Comparison of ENCODE assay signal across 27 mouse cellular contexts in the genomic region with DNA sequence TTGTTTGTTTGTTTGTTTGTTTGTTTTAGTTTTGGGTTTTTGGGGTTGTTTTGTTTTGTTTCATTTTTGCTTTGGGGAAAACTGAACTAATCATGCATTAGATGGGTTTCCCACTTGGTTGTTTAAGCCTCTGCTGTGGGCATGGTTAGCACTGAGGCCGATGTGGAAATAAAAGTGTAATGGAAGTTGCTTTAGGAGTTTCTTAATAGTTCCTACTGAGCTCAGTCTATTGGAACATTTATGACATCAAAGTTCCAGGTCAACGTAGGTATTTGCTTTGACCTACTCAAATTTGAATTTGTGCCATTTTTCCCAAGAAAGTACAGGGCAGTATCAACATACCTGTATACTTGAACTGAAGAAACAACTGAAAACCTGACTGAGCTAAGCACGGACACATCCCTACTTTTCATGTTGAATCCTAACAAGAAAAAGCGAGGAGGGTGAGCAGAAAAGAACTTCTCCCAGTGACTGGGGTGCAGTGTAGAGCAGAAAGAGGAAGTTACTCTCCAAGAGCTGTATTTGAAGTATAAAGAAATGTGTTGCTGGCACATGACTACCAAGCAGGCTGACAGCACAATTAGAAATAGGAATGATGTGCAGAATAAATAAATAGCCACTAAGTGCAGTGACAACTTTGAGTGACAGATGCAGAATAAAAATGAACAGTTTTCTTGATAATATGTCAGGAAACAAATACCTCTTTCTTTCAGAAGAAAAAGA.
DNase-seq lines count a peak whose midpoint lies in the region; ATAC-seq and TF ChIP-seq lines count a peak whose summit lies in the region.
"Had no signal": no experiment of that assay in that cellular context is flagged by ENCODE, and none has a peak within 500 bp of the region (broad histone marks: within the 10 kb centered on the region; RNA-seq: fewer than 3 reads in every experiment).

No protein-coding gene starts in this region.

- intact Hi-C loops in heart, adult 2 months (cut with DNase I), result no loop called here

- H3K36me3 ChIP-seq in heart, adult 2 months (ENCODE audit: control insufficient read depth, insufficient read depth, low read length), result no peaks in the 10 kb centered on the region
- H3K36me3 ChIP-seq in midbrain, embryonic 15.5 days (replicated peaks), result no peaks in the 10 kb centered on the region
- H3K36me3 ChIP-seq: forebrain, embryonic 10.5 days; hindbrain, embryonic 13.5 days; limb, embryonic 15.5 days; liver, embryonic 15.5 days; midbrain, embryonic 12.5 days; neural tube, embryonic 12.5 days had no signal

- 85% methylated on average over 4 of the region's 4 CpGs for WGBS in heart, adult 2 months
- WGBS in midbrain, embryonic 15.5 days, result 90% methylated on average over 4 of the region's 4 CpGs

- no peak overlapping the region for H3K9ac ChIP-seq in heart, adult 2 months (ENCODE audit: low read depth, low read length)
- no peak overlapping the region for H3K9ac ChIP-seq in midbrain, embryonic 15.5 days
- H3K9ac ChIP-seq: forebrain, postnatal 0 days; hindbrain, embryonic 13.5 days; limb, embryonic 15.5 days; liver, embryonic 15.5 days; midbrain, embryonic 12.5 days; neural tube, embryonic 12.5 days had no signal

- no peaks in the 10 kb centered on the region for H3K9me3 ChIP-seq in midbrain, embryonic 15.5 days
- H3K9me3 ChIP-seq: forebrain, embryonic 10.5 days; hindbrain, embryonic 13.5 days; limb, embryonic 15.5 days; liver, embryonic 15.5 days; midbrain, embryonic 12.5 days; neural tube, embryonic 12.5 days had no signal

- TF ChIP-seq CTCF in heart, adult 2 months (IDR thresholded peaks at IDR 0.05), result no peak

- H3K27ac ChIP-seq in heart, adult 2 months, result no peak overlapping the region
- H3K27ac ChIP-seq in midbrain, embryonic 15.5 days, result no peak overlapping the region
- H3K27ac ChIP-seq: forebrain, embryonic 10.5 days; hindbrain, embryonic 13.5 days; kidney, postnatal 0 days; left cerebral cortex, adult 2 months; limb, embryonic 15.5 days; liver, embryonic 15.5 days; midbrain, embryonic 12.5 days; neural tube, embryonic 12.5 days had no signal

- no peak for TF ChIP-seq POLR2A in heart, adult 2 months (IDR thresholded peaks at IDR 0.05; ENCODE audit: insufficient read depth, low read depth, low read length)

- ATAC-seq in common myeloid progenitor, adult 5-6 weeks (replicated peaks; ENCODE audit: low read depth, poor library complexity, severe bottlenecking), result peak; percentile 94
- ATAC-seq in monocyte, adult 5-6 weeks (replicated peaks; ENCODE audit: insufficient number of reproducible peaks, low FRiP score, low TSS enrichment, poor library complexity, severe bottlenecking), result peak; percentile 78
- ATAC-seq in midbrain, embryonic 15.5 days (replicated peaks), result no peak
- no peak for ATAC-seq in erythroblast, adult 5-6 weeks (replicated peaks; ENCODE audit: low FRiP score, poor library complexity, severe bottlenecking)
- ATAC-seq: forebrain, postnatal 0 days had no signal

- no peak overlapping the region for H3K4me3 ChIP-seq in heart, adult 2 months
- no peak overlapping the region for H3K4me3 ChIP-seq in midbrain, embryonic 15.5 days
- H3K4me3 ChIP-seq: forebrain, embryonic 10.5 days; hindbrain, embryonic 13.5 days; left cerebral cortex, adult 2 months; limb, embryonic 15.5 days; liver, embryonic 15.5 days; midbrain, embryonic 12.5 days; neural tube, embryonic 12.5 days had no signal

- no peak for TF ChIP-seq EP300 in heart, adult 2 months (IDR thresholded peaks at IDR 0.05; ENCODE audit: insufficient read depth, low read depth, low read length)

- no peaks in the 10 kb centered on the region for H3K79me2 ChIP-seq in heart, adult 2 months (replicated peaks; ENCODE audit: control insufficient read depth, insufficient read depth, low read length)

- no peak overlapping the region for H3K4me2 ChIP-seq in midbrain, embryonic 15.5 days
- H3K4me2 ChIP-seq: hindbrain, embryonic 13.5 days; limb, embryonic 15.5 days; liver, embryonic 15.5 days; midbrain, embryonic 12.5 days; neural tube, embryonic 12.5 days had no signal

- no peaks in the 10 kb centered on the region for H3K4me1 ChIP-seq in heart, adult 2 months (ENCODE audit: control insufficient read depth, insufficient read depth, low read length)
- no peaks in the 10 kb centered on the region for H3K4me1 ChIP-seq in midbrain, embryonic 15.5 days
- H3K4me1 ChIP-seq: forebrain, embryonic 10.5 days; hindbrain, embryonic 13.5 days; limb, embryonic 15.5 days; liver, embryonic 15.5 days; midbrain, embryonic 12.5 days had no signal

- H3K27me3 ChIP-seq in heart, adult 2 months (ENCODE audit: control insufficient read depth, insufficient read depth, low read length), result no peaks in the 10 kb centered on the region
- no peaks in the 10 kb centered on the region for H3K27me3 ChIP-seq in midbrain, embryonic 15.5 days (replicated peaks)
- H3K27me3 ChIP-seq: hindbrain, embryonic 13.5 days; limb, embryonic 15.5 days; liver, embryonic 15.5 days; midbrain, embryonic 12.5 days; neural tube, embryonic 12.5 days had no signal

- DNase-seq in heart, adult 11 months, result peak; percentile 83
- DNase-seq in heart, adult 2 months, result no peak
- peak; percentile 21 to 34 for DNase-seq in B cell, adult 2 months
- no peak for DNase-seq in liver
- DNase-seq: adrenal gland, postnatal 14 days; cerebellum, adult 9-10 months; forebrain, postnatal 0 days; gastrocnemius, postnatal 14 days; kidney, adult 18-20 months; left cerebral cortex, postnatal 4 days; retina, postnatal 1 day; right cerebral cortex, postnatal 25 days; spleen, adult 18-20 months; thymus, adult 18-20 months; thymus, postnatal 36 days had no signal

Comparison
In these comparisons a context has a peak if more than half of its experiments do, and no peak if none do; other contexts are left out.
1. DNase-seq: peak in heart, adult 11 months (single experiment) and B cell, adult 2 months (2 of 2); none in heart, adult 2 months (0 of 2) and liver (single experiment).
2. ATAC-seq: peak in common myeloid progenitor, adult 5-6 weeks (single experiment) and monocyte, adult 5-6 weeks (single experiment); none in midbrain, embryonic 15.5 days (single experiment) and erythroblast, adult 5-6 weeks (single experiment).